Mouse (Mus musculus) intestine, embryonic 15.5 days (tissue): ENCODE results near the gene BC029722. TPM values are rescaled to one million over a fixed set of nuclear protein-coding genes. Genes with fewer than 3 reads are reported as not detected.

Source experiments
- ATAC-seq: fragments of 200-750 bp; cut with Nextera tagmentation; 2 replicates; pipeline ENCODE4 v1.8.0; 2017; ENCODE audit warnings: moderate TSS enrichment, moderate library complexity
- H3K27ac ChIP-seq: fragments of 300-500 bp; sonication (generic); 2 replicates; pipeline ENCODE4 v1.5.1; 2015; ENCODE audit warnings: mild to moderate bottlenecking, inconsistent platforms
- H3K27me3 ChIP-seq: fragments of 300-500 bp; sonication (generic); replicated peaks from 2 replicates; pipeline ENCODE4 v1.6.1; 2015; ENCODE audit warnings: inconsistent platforms
- H3K36me3 ChIP-seq: fragments of 300-500 bp; sonication (generic); 2 replicates; pipeline ENCODE4 v1.6.1; 2015; ENCODE audit warnings: inconsistent platforms
- H3K4me1 ChIP-seq: fragments of 300-500 bp; sonication (generic); replicated peaks from 2 replicates; pipeline ENCODE4 v1.6.1; 2015; ENCODE audit warnings: inconsistent platforms
- H3K4me2 ChIP-seq: fragments of 300-500 bp; sonication (generic); replicated peaks from 2 replicates; pipeline ENCODE4 v1.6.1; 2015; ENCODE audit warnings: mild to moderate bottlenecking, inconsistent platforms
- H3K4me3 ChIP-seq: fragments of 300-500 bp; sonication (generic); replicated peaks from 2 replicates; pipeline ENCODE4 v1.5.1; 2015; ENCODE audit warnings: inconsistent platforms
- H3K9ac ChIP-seq: fragments of 300-500 bp; sonication (generic); 2 replicates; pipeline ENCODE4 v1.6.1; 2015; ENCODE audit warnings: inconsistent platforms
- H3K9me3 ChIP-seq: fragments of 300-500 bp; sonication (generic); 2 replicates; pipeline ENCODE4 v1.6.1; 2016; ENCODE audit warnings: inconsistent platforms
- WGBS: fragments of 180-500 bp; shearing (Covaris S2); methylation state at CpG from one replicate; pipeline ENCODE4 v1.1.7; 2015; 5-methylcytosine and 5-hydroxymethylcytosine counted together
- polyA plus RNA-seq: library from polyadenylated mRNA; unstranded; fragments of >200 nt; fragmentation: Nextera tagmentation; extraction: Ambion mirVana; gene quantifications from 2 replicates; pipeline ENCODE4 v1.2.1, GENCODE M21; 2015

The BC029722 gene
- polyA plus RNA-seq, 1 experiment from 2014 or later, result 22.0 TPM

DNA sequence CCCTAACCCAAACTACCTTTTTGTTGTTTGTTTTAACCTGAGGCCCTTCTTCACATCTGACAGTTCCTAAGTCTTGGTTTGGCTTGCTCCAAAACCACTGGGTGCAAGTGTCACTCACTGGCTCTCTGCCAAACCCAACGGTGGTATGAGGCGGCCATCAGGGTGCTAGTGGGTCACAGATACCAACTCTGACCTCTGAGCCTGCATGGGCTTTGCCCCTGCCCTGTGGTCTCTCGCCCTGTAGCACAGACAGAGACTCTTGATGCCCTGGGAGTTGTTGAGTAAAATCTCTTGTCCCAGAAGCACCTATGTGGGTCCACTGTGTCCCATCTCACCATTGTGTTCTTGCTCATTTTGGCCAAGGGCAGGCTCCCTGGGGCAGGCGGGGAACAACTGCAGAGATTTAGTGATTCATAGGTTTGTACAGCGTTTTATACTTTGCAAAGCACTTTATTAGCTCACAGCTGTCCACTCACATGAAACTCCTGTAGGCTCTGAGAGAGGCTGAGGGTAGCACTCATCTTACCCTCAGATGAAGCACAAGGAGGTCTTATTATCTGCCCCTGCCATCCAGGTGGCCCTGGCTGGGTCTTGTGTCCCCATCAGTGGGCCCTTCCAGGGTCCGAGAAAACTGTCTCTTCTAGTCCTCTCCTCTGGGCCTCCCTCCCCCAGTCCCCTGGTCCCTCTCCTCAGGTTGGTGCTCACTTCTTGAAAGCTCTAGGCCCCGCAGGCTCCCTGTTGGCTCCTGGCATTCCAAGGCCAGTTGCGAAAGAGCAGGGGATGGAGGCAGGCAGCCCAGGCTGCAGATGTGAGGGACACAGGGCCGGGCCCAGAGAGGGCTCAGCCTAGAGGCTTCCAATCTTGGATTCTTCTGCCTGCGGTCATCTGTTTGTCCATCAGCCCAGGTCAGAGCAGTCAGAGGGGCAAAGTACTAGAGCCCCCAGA, 1.7 kb downstream of the BC029722 start:
- WGBS, result 82% methylated on average over 10 of the region's 10 CpGs
- Histone ChIP-seq H3K9me3 (no peaks in the 10 kb centered on the region), H3K4me3 (no peak overlapping the region), H3K27me3 (no peaks in the 10 kb centered on the region), H3K36me3 (peaks cover 11% of the 10 kb centered on the region), H3K9ac (peak overlapping the region; percentile 35), H3K27ac (no peak overlapping the region), H3K4me1 (peaks cover 19% of the 10 kb centered on the region), H3K4me2 (peak overlapping the region; percentile 83)
- ATAC-seq, result no peak

GRCm38 (mm10) chr2:155816179-155816578, 3.0 kb downstream of the BC029722 start:
- no peak overlapping the region for H3K9ac ChIP-seq
- H3K4me1 ChIP-seq, result peaks cover 19% of the 10 kb centered on the region
- ATAC-seq, result no peak
- H3K27me3 ChIP-seq, result no peaks in the 10 kb centered on the region
- 100% methylated on average over 1 of the region's 1 CpGs for WGBS
- H3K4me3 ChIP-seq, result no peak overlapping the region
- no peaks in the 10 kb centered on the region for H3K9me3 ChIP-seq
- no peak overlapping the region for H3K27ac ChIP-seq
- H3K36me3 ChIP-seq, result peaks cover 1% of the 10 kb centered on the region; the same call in 1 of the 2 replicates
- H3K4me2 ChIP-seq, result no peak overlapping the region

DNA sequence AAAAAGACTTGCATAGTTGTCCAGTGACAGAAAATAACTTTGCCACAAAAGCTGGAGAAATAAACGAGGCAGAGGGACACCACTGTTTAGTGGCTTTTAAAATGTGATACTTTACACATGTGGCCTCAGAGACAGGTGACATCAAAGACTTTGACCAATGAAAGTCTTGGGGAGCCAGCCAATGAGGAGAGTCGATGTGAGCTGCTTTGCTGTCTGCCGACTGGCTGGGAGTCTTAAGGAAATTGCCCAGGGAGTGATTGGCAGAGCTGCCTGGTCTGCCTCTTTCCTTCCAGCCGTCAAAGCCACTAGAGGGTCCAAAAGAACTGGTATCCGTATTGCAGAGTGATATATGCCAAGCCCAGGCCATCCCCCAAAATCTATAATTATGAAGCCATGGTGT, 4.4 kb downstream of the BC029722 start:
- Histone ChIP-seq H3K4me2 (no peak overlapping the region), H3K9ac (no peak overlapping the region), H3K9me3 (no peaks in the 10 kb centered on the region), H3K36me3 (no peaks in the 10 kb centered on the region), H3K4me3 (no peak overlapping the region), H3K27ac (no peak overlapping the region), H3K27me3 (no peaks in the 10 kb centered on the region), H3K4me1 (peaks cover 19% of the 10 kb centered on the region)
- no peak for ATAC-seq
- 30% methylated on average over 5 of the region's 5 CpGs for WGBS

GRCm38 (mm10) chr2:155812637-155813036, 6.6 kb downstream of the BC029722 start:
- Histone ChIP-seq H3K9me3 (no peaks in the 10 kb centered on the region), H3K4me3 (no peak overlapping the region), H3K9ac (no peak overlapping the region), H3K27me3 (no peaks in the 10 kb centered on the region), H3K27ac (no peak overlapping the region), H3K36me3 (no peaks in the 10 kb centered on the region), H3K4me2 (no peak overlapping the region), H3K4me1 (peaks cover 3% of the 10 kb centered on the region)
- WGBS, result 71% methylated on average over 4 of the region's 4 CpGs
- no peak for ATAC-seq

- Histone ChIP-seq H3K9ac (no peak overlapping the region), H3K9me3 (no peaks in the 10 kb centered on the region), H3K36me3 (no peaks in the 10 kb centered on the region), H3K27me3 (no peaks in the 10 kb centered on the region), H3K4me2 (no peak overlapping the region), H3K27ac (no peak overlapping the region), H3K4me3 (no peak overlapping the region), H3K4me1 (no peaks in the 10 kb centered on the region)
- ATAC-seq, result no peak
- 41% methylated on average over 16 of the region's 16 CpGs for WGBS
Measured at GRCm38 (mm10) chr2:155811821-155812396, 7.3 kb downstream of the BC029722 start.

DNA sequence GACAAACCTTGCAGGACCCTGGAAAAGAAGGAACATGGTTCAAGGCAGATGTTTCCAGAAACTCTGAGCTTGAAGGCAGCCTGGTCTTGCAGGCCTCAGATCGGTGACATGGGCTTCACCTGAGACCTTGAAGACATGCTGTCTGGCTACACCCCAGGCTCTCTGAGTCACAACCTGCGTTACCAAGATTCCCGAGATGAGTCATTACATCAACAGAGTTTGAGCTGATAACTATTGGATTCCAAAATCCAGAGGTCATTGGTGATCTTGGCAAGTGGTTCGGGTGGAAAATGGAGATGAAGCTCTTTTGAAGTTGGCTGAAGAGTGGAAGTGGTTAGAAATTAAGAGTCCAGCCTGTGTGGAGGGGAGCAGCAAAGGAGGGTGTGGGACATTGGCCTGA, 9.6 kb downstream of the BC029722 start:
- peaks cover 7% of the 10 kb centered on the region; the same call in 1 of the 2 replicates for H3K4me1 ChIP-seq
- 62% methylated on average over 4 of the region's 4 CpGs for WGBS
- no peak overlapping the region for H3K4me3 ChIP-seq
- H3K9ac ChIP-seq, result no peak overlapping the region
- no peak for ATAC-seq
- no peak overlapping the region for H3K27ac ChIP-seq
- H3K27me3 ChIP-seq, result no peaks in the 10 kb centered on the region
- no peak overlapping the region for H3K4me2 ChIP-seq
- no peaks in the 10 kb centered on the region for H3K36me3 ChIP-seq
- H3K9me3 ChIP-seq, result no peaks in the 10 kb centered on the region

- ATAC-seq, result no peak
- H3K27ac ChIP-seq, result no peak overlapping the region
- no peak overlapping the region for H3K9ac ChIP-seq
- peaks cover 7% of the 10 kb centered on the region; the same call in 1 of the 2 replicates for H3K4me1 ChIP-seq
- no peak overlapping the region for H3K4me2 ChIP-seq
- no peaks in the 10 kb centered on the region for H3K36me3 ChIP-seq
- WGBS, result 33% methylated on average over 4 of the region's 4 CpGs
- H3K4me3 ChIP-seq, result no peak overlapping the region
- no peaks in the 10 kb centered on the region for H3K9me3 ChIP-seq
- H3K27me3 ChIP-seq, result no peaks in the 10 kb centered on the region
Measured at GRCm38 (mm10) chr2:155807408-155807807, 11.8 kb downstream of the BC029722 start.

DNA sequence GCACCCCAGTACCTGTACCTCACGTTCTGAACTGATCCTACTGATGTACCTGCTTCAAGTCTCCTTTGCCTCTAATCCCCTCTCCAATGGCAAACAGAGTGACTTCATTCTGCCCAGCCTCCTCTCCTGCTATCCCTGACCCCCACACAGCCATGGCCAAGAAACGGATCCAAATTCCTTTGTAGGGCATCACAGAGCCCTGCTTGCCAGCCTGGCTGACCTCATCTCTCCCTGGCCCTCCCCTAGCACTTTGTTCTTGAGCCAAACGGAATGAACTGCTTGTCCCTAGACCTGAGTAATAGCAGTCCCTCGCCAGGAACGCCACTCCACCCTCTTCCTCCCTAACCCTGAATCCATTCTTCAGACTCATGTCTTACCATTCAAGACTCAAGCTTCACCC, 12.7 kb downstream of the BC029722 start:
- Histone ChIP-seq H3K4me1 (peaks cover 7% of the 10 kb centered on the region; the same call in 1 of the 2 replicates), H3K4me2 (no peak overlapping the region), H3K36me3 (no peaks in the 10 kb centered on the region), H3K9me3 (no peaks in the 10 kb centered on the region), H3K4me3 (no peak overlapping the region), H3K9ac (no peak overlapping the region), H3K27me3 (no peaks in the 10 kb centered on the region), H3K27ac (no peak overlapping the region)
- ATAC-seq, result no peak
- 65% methylated on average over 5 of the region's 5 CpGs for WGBS

GRCm38 (mm10) chr2:155805925-155806255, 13.3 kb downstream of the BC029722 start:
- Histone ChIP-seq H3K4me1 (peaks cover 7% of the 10 kb centered on the region; the same call in 1 of the 2 replicates), H3K27ac (no peak overlapping the region), H3K36me3 (no peaks in the 10 kb centered on the region), H3K4me2 (no peak overlapping the region), H3K4me3 (no peak overlapping the region), H3K27me3 (no peaks in the 10 kb centered on the region), H3K9me3 (no peaks in the 10 kb centered on the region), H3K9ac (no peak overlapping the region)
- 80% methylated on average over 6 of the region's 6 CpGs for WGBS
- ATAC-seq, result no peak

DNA sequence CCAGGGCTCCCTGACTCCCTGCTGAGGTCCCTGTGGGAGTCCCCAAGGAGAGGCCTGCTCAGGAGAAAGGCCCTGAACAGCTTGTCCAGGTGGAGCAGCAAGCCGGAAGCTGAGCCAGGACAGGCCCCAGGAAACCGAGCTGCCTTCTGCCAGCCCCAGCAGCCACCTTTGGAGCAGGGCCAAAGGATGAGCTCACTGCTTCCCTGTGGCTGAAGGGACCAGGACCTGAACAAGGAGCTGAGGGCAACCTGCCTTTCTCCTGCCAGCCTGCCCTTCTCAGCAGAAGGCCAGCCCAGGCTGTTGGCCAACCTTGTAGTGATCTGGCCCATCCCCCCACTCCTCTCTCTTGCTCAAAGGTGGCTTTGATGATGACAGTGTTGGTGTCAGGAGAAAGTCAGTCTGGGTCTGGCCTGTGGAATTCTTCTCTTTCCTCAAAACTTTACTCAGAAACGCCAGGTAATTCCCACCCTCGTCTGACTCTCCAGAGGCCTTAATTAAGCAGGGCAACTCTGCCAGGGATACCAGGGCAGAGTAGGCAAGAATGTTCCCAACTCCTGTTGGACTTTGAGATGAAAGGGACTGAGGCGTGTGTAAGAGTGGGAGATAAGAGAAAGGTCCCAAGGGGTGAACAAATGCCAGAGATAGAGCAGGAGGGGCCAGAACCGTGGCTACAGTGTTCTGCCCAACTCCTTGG, 13.8 kb downstream of the BC029722 start:
- H3K36me3 ChIP-seq, result no peaks in the 10 kb centered on the region
- WGBS, result 44% methylated on average over 6 of the region's 6 CpGs
- 0 out of 2 replicates have a peak overlapping the region, but pooled peaks have one; percentile 9 for H3K27ac ChIP-seq
- H3K4me1 ChIP-seq, result peaks cover 7% of the 10 kb centered on the region; the same call in 1 of the 2 replicates
- peak; percentile 70 for ATAC-seq
- no peaks in the 10 kb centered on the region for H3K27me3 ChIP-seq
- H3K9ac ChIP-seq, result no peak overlapping the region
- no peak overlapping the region for H3K4me2 ChIP-seq
- no peaks in the 10 kb centered on the region for H3K9me3 ChIP-seq
- H3K4me3 ChIP-seq, result no peak overlapping the region

- H3K27me3 ChIP-seq, result no peaks in the 10 kb centered on the region
- no peak overlapping the region for H3K27ac ChIP-seq
- no peak overlapping the region for H3K4me3 ChIP-seq
- no peak overlapping the region for H3K9ac ChIP-seq
- 61% methylated on average over 5 of the region's 5 CpGs for WGBS
- no peak overlapping the region for H3K4me2 ChIP-seq
- no peaks in the 10 kb centered on the region for H3K36me3 ChIP-seq
- H3K4me1 ChIP-seq, result peaks cover 7% of the 10 kb centered on the region; the same call in 1 of the 2 replicates
- ATAC-seq, result no peak
- no peaks in the 10 kb centered on the region for H3K9me3 ChIP-seq
Measured at GRCm38 (mm10) chr2:155804053-155804452, 15.2 kb downstream of the BC029722 start.

DNA sequence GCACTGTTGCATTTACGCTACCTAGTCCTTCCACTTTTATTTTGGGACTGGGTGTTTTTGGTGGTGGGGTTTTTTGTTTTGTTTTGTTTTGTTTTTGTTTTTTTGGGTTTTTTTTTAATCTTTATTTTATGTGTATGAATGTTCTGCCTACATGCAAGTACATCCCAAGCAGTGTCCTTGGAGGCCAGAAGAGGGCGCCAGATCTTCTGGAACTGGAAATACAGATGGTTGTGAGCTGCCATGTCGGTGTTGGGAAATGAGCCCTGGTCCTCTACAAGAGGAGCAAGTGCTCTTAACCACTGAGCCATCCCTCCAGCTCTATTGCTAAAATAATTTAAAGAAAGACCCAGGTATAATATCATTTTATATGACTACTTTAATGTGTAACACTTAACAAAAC, 16.5 kb downstream of the BC029722 start:
- no peak overlapping the region for H3K4me2 ChIP-seq
- H3K9me3 ChIP-seq, result no peaks in the 10 kb centered on the region
- ATAC-seq, result no peak
- H3K4me1 ChIP-seq, result peaks cover 7% of the 10 kb centered on the region; the same call in 1 of the 2 replicates
- no peaks in the 10 kb centered on the region for H3K27me3 ChIP-seq
- no peak overlapping the region for H3K27ac ChIP-seq
- no peak overlapping the region for H3K9ac ChIP-seq
- WGBS, result 57% methylated on average over 3 of the region's 3 CpGs
- no peak overlapping the region for H3K4me3 ChIP-seq
- no peaks in the 10 kb centered on the region for H3K36me3 ChIP-seq
